Mouse (Mus musculus) central nervous system, embryonic 18 days (tissue): ENCODE results near the gene Hapln1. TPM values are rescaled to one million over a fixed set of nuclear protein-coding genes. Genes with fewer than 3 reads are reported as not detected.

Experiments used
- polyA plus RNA-seq: library from polyadenylated mRNA; depleted of rRNA; stranded (reverse); fragments of >200 nt; gene quantifications from 2 replicates; pipeline ENCODE4 v1.2.3, GENCODE M21; 2012; rRNA removed

The Hapln1 gene
- 1.5 and 1.7 TPM in 2 replicates for polyA plus RNA-seq

DNA sequence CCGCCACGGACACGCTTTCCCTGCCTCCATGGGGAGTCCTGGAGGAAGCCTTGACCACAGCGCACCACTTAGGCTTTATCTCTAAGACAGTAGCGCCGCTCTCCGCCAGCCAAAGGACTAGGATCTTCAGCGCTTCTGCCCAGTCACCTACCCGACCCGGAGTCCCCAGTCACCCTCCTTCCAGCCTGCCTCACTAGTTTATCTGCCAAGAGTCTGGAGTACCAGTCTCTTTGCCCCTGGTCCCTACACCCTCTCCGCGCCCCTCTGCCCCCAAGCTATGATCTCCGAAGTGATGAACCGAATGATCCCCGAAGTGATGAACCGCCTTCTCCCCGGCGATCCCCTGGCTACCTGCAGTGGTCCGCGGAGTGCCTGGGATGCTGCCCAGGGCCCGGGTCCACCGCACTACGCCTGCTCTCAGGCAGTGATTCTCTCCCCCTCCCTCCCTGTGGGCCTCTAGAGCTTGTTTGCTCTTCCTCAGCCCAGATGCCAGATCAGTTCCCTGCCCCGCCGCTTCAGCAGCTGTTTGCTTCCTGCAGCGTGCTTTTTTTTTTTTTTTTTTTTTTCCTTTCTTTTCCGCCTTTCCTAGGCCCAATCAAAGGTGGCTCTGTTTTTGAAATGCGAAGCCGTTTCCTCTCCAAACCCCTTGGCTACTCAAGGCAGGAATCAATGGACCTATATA lies at the start of gene Hapln1:
Gene Hapln1 (plus strand): TSS at position 592 of the 682 bp plus-strand sequence.

Other genes with a start within 250 kb of the Hapln1 start
- 49.4 and 54.9 TPM in 2 replicates for gene Vcan, start 202.7 kb downstream of the Hapln1 start, polyA plus RNA-seq